Mouse (Mus musculus): ENCODE results near the gene Hand1. TPM values are rescaled to one million over a fixed set of nuclear protein-coding genes. Genes with fewer than 3 reads are reported as not detected.

Hand1 gene
- polyA plus RNA-seq, 1 experiment from 2014 or later, result 1.6 TPM

- Histone ChIP-seq H3K9ac (ENCODE audit: low read depth, low read length) (peak overlapping the region; percentile 90), H3K27me3 (replicated peaks; ENCODE audit: control insufficient read depth, insufficient read depth, low read length) (no peaks in the 10 kb centered on the region), H3K4me1 (ENCODE audit: control insufficient read depth, insufficient read depth, low read length) (peaks cover 17% of the 10 kb centered on the region), H3K4me2 (ENCODE audit: low read depth, low read length) (peak overlapping the region; percentile 69), H3K36me3 (ENCODE audit: control insufficient read depth, insufficient read depth, low read length) (0 out of 2 replicates have a peak, but pooled peaks cover 10% of the 10 kb centered on the region), H3K4me3 (ENCODE audit: low read depth, low read length) (peak overlapping the region; percentile 94), H3K27ac (replicated peaks; ENCODE audit: low read depth, low read length) (peak overlapping the region; percentile 65), H3K9me3 (ENCODE audit: control insufficient read depth, low read length) (no peaks in the 10 kb centered on the region)
- ATAC-seq (ENCODE audit: low read depth) (peak; percentile 64), DNase-seq (ENCODE audit: low spot score) (peak; percentile 29)
- 3% methylated on average over 18 of the region's 85 CpGs for WGBS
Observed at GRCm38 (mm10) chr11:57801766-57802510, 30.7 kb downstream of the Hand1 start.

GRCm38 (mm10) chr11:57800971-57801765 is 31.4 kb downstream of the Hand1 start, which contains the start of gene Sap30l:
Sap30l (plus strand) TSS chr11:57801637.
- H3K4me3 ChIP-seq (ENCODE audit: low read depth, low read length), result peak within 1 kb of the TSS; percentile 94
- H3K4me1 ChIP-seq (ENCODE audit: control insufficient read depth, insufficient read depth, low read length), result peaks cover 17% of the 10 kb centered on the region
- peak within 1 kb of the TSS; percentile 85 for H3K4me2 ChIP-seq (ENCODE audit: low read depth, low read length)
- WGBS, result under 1% methylated on average over 43 of the region's 66 CpGs
- no peaks in the 10 kb centered on the region for H3K9me3 ChIP-seq (ENCODE audit: control insufficient read depth, low read length)
- H3K9ac ChIP-seq (ENCODE audit: low read depth, low read length), result peak within 1 kb of the TSS; percentile 90
- H3K27ac ChIP-seq (replicated peaks; ENCODE audit: low read depth, low read length), result peak within 1 kb of the TSS; percentile 83
- DNase-seq (ENCODE audit: low spot score) (peak; percentile 98), ATAC-seq (ENCODE audit: low read depth) (peak; percentile 97)
- H3K27me3 ChIP-seq (replicated peaks; ENCODE audit: control insufficient read depth, insufficient read depth, low read length), result no peaks in the 10 kb centered on the region
- H3K36me3 ChIP-seq (ENCODE audit: control insufficient read depth, insufficient read depth, low read length), result 0 out of 2 replicates have a peak, but pooled peaks cover 4% of the 10 kb centered on the region

GRCm38 (mm10) chr11:57800266-57800951 is 32.2 kb downstream of the Hand1 start:
- Histone ChIP-seq H3K4me1 (ENCODE audit: control insufficient read depth, insufficient read depth, low read length) (peaks cover 17% of the 10 kb centered on the region), H3K9me3 (ENCODE audit: control insufficient read depth, low read length) (no peaks in the 10 kb centered on the region), H3K27me3 (replicated peaks; ENCODE audit: control insufficient read depth, insufficient read depth, low read length) (no peaks in the 10 kb centered on the region), H3K27ac (replicated peaks; ENCODE audit: low read depth, low read length) (peak overlapping the region; percentile 83; the same call in 1 of the 2 replicates), H3K4me3 (ENCODE audit: low read depth, low read length) (peak overlapping the region; percentile 94), H3K36me3 (ENCODE audit: control insufficient read depth, insufficient read depth, low read length) (no peaks in the 10 kb centered on the region), H3K9ac (ENCODE audit: low read depth, low read length) (peak overlapping the region; percentile 90), H3K4me2 (ENCODE audit: low read depth, low read length) (peak overlapping the region; percentile 85)
- DNase-seq (ENCODE audit: low spot score), result no peak
- WGBS, result 18% methylated on average over 22 of the region's 22 CpGs
- no peak for ATAC-seq (ENCODE audit: low read depth)

GRCm38 (mm10) chr11:57799456-57799855 is 33.2 kb downstream of the Hand1 start:
- Histone ChIP-seq H3K9me3 (ENCODE audit: control insufficient read depth, low read length) (no peaks in the 10 kb centered on the region), H3K4me2 (ENCODE audit: low read depth, low read length) (no peak overlapping the region), H3K4me1 (ENCODE audit: control insufficient read depth, insufficient read depth, low read length) (peaks cover 17% of the 10 kb centered on the region), H3K27ac (replicated peaks; ENCODE audit: low read depth, low read length) (no peak overlapping the region), H3K36me3 (ENCODE audit: control insufficient read depth, insufficient read depth, low read length) (no peaks in the 10 kb centered on the region), H3K4me3 (ENCODE audit: low read depth, low read length) (no peak overlapping the region), H3K27me3 (replicated peaks; ENCODE audit: control insufficient read depth, insufficient read depth, low read length) (no peaks in the 10 kb centered on the region), H3K9ac (ENCODE audit: low read depth, low read length) (no peak overlapping the region)
- DNase-seq (ENCODE audit: low spot score), result no peak
- WGBS, result 79% methylated on average over 10 of the region's 10 CpGs
- no peak for ATAC-seq (ENCODE audit: low read depth)

GRCm38 (mm10) chr11:57797828-57798227 is 34.8 kb downstream of the Hand1 start:
- Histone ChIP-seq H3K36me3 (ENCODE audit: control insufficient read depth, insufficient read depth, low read length) (no peaks in the 10 kb centered on the region), H3K27ac (replicated peaks; ENCODE audit: low read depth, low read length) (no peak overlapping the region), H3K9ac (ENCODE audit: low read depth, low read length) (no peak overlapping the region), H3K4me1 (ENCODE audit: control insufficient read depth, insufficient read depth, low read length) (peaks cover 8% of the 10 kb centered on the region), H3K27me3 (replicated peaks; ENCODE audit: control insufficient read depth, insufficient read depth, low read length) (no peaks in the 10 kb centered on the region), H3K4me3 (ENCODE audit: low read depth, low read length) (no peak overlapping the region), H3K9me3 (ENCODE audit: control insufficient read depth, low read length) (no peaks in the 10 kb centered on the region), H3K4me2 (ENCODE audit: low read depth, low read length) (no peak overlapping the region)
- ATAC-seq (ENCODE audit: low read depth), result no peak
- 84% methylated on average over 8 of the region's 9 CpGs for WGBS
- DNase-seq (ENCODE audit: low spot score), result no peak

- Histone ChIP-seq H3K9me3 (ENCODE audit: control insufficient read depth, low read length) (no peaks in the 10 kb centered on the region), H3K4me2 (ENCODE audit: low read depth, low read length) (no peak overlapping the region), H3K36me3 (ENCODE audit: control insufficient read depth, insufficient read depth, low read length) (no peaks in the 10 kb centered on the region), H3K9ac (ENCODE audit: low read depth, low read length) (no peak overlapping the region), H3K4me1 (ENCODE audit: control insufficient read depth, insufficient read depth, low read length) (no peaks in the 10 kb centered on the region), H3K27ac (replicated peaks; ENCODE audit: low read depth, low read length) (no peak overlapping the region), H3K27me3 (replicated peaks; ENCODE audit: control insufficient read depth, insufficient read depth, low read length) (no peaks in the 10 kb centered on the region), H3K4me3 (ENCODE audit: low read depth, low read length) (no peak overlapping the region)
- 64% methylated on average over 6 of the region's 6 CpGs for WGBS
- DNase-seq (ENCODE audit: low spot score) (no peak), ATAC-seq (ENCODE audit: low read depth) (no peak)
Observed at GRCm38 (mm10) chr11:57795086-57795485, 37.5 kb downstream of the Hand1 start.

GRCm38 (mm10) chr11:57790866-57791535 is 41.6 kb downstream of the Hand1 start:
- DNase-seq (ENCODE audit: low spot score), result no peak
- Histone ChIP-seq H3K4me3 (ENCODE audit: low read depth, low read length) (no peak overlapping the region), H3K36me3 (ENCODE audit: control insufficient read depth, insufficient read depth, low read length) (no peaks in the 10 kb centered on the region), H3K27ac (replicated peaks; ENCODE audit: low read depth, low read length) (no peak overlapping the region), H3K9ac (ENCODE audit: low read depth, low read length) (no peak overlapping the region), H3K4me2 (ENCODE audit: low read depth, low read length) (no peak overlapping the region), H3K9me3 (ENCODE audit: control insufficient read depth, low read length) (no peaks in the 10 kb centered on the region), H3K27me3 (replicated peaks; ENCODE audit: control insufficient read depth, insufficient read depth, low read length) (no peaks in the 10 kb centered on the region), H3K4me1 (ENCODE audit: control insufficient read depth, insufficient read depth, low read length) (peaks cover 3% of the 10 kb centered on the region; the same call in 1 of the 2 replicates)
- ATAC-seq (ENCODE audit: low read depth), result no peak
- 37% methylated on average over 21 of the region's 21 CpGs for WGBS

GRCm38 (mm10) chr11:57787913-57788312 is 44.7 kb downstream of the Hand1 start:
- DNase-seq (ENCODE audit: low spot score) (no peak), ATAC-seq (ENCODE audit: low read depth) (no peak)
- H3K27ac ChIP-seq (replicated peaks; ENCODE audit: low read depth, low read length), result no peak overlapping the region
- no peak overlapping the region for H3K9ac ChIP-seq (ENCODE audit: low read depth, low read length)
- H3K9me3 ChIP-seq (ENCODE audit: control insufficient read depth, low read length), result no peaks in the 10 kb centered on the region
- peaks cover 3% of the 10 kb centered on the region; the same call in 1 of the 2 replicates for H3K4me1 ChIP-seq (ENCODE audit: control insufficient read depth, insufficient read depth, low read length)
- H3K4me2 ChIP-seq (ENCODE audit: low read depth, low read length), result no peak overlapping the region
- H3K4me3 ChIP-seq (ENCODE audit: low read depth, low read length), result no peak overlapping the region
- no peaks in the 10 kb centered on the region for H3K27me3 ChIP-seq (replicated peaks; ENCODE audit: control insufficient read depth, insufficient read depth, low read length)
- 45% methylated on average over 3 of the region's 3 CpGs for WGBS
- H3K36me3 ChIP-seq (ENCODE audit: control insufficient read depth, insufficient read depth, low read length), result 0 out of 2 replicates have a peak, but pooled peaks cover 10% of the 10 kb centered on the region

All from embryonic facial prominence, embryonic 14.5 days (tissue).